Mouse (Mus musculus) limb, embryonic 14.5 days (tissue): ENCODE measurements at regions not wholly inside any gene's neighbourhood (a gene's known extent, or its start where the extent isn't known, plus 50 kb on each side); places are given as distances from the start of the nearest gene placed in this dataset.

ENCODE experiments used
- ATAC-seq: fragments of 200-750 bp; cut with Nextera tagmentation; 2 replicates; pipeline ENCODE4 v1.8.0; 2017; ENCODE audit warnings: low read depth, moderate number of reproducible peaks, moderate TSS enrichment; ENCODE audit not compliant: low FRiP score
- DNase-seq: peaks from one replicate; pipeline ENCODE4 v3.0.0-alpha.2; 2015; ENCODE audit warnings: low spot score
- H3K27ac ChIP-seq: fragments of 300-500 bp; sonication (generic); replicated peaks from 2 replicates; pipeline ENCODE4 v1.5.1; 2014; ENCODE audit warnings: low read depth, mild to moderate bottlenecking, low read length, moderate library complexity, mixed read lengths
- H3K27me3 ChIP-seq: fragments of 300-500 bp; sonication (generic); 2 replicates; pipeline ENCODE4 v1.6.1; 2014; ENCODE audit warnings: low read length, mixed read lengths; ENCODE audit not compliant: control insufficient read depth, insufficient read depth
- H3K36me3 ChIP-seq: fragments of 300-500 bp; sonication (generic); 2 replicates; pipeline ENCODE4 v1.6.1; 2014; ENCODE audit warnings: mild to moderate bottlenecking, low read length, moderate library complexity, mixed read lengths; ENCODE audit not compliant: control insufficient read depth, insufficient read depth
- H3K4me1 ChIP-seq: fragments of 300-500 bp; sonication (generic); 2 replicates; pipeline ENCODE4 v1.6.1; 2014; ENCODE audit warnings: antibody characterized with exemption, low read length, mixed read lengths; ENCODE audit not compliant: control insufficient read depth, insufficient read depth
- H3K4me2 ChIP-seq: fragments of 300-500 bp; sonication (generic); replicated peaks from 2 replicates; pipeline ENCODE4 v1.6.1; 2014; ENCODE audit warnings: low read depth, mild to moderate bottlenecking, low read length, moderate library complexity; ENCODE audit not compliant: severe bottlenecking
- H3K4me3 ChIP-seq: fragments of 300-500 bp; sonication (generic); replicated peaks from 2 replicates; pipeline ENCODE4 v1.5.1; 2014; ENCODE audit warnings: low read length
- H3K9ac ChIP-seq: fragments of 300-500 bp; sonication (generic); 2 replicates; pipeline ENCODE4 v1.6.1; 2014; ENCODE audit warnings: mild to moderate bottlenecking, low read depth, low read length, moderate library complexity; ENCODE audit not compliant: severe bottlenecking
- H3K9me3 ChIP-seq: fragments of 300-500 bp; sonication (generic); 2 replicates; pipeline ENCODE4 v1.6.1; 2016; ENCODE audit warnings: low read length; ENCODE audit not compliant: control insufficient read depth
- POLR2A ChIP-seq: fragments of 200-500 bp; IDR thresholded peaks from 2 replicates; pipeline ENCODE4 v1.8.0; 2012; ENCODE audit warnings: inconsistent platforms, mild to moderate bottlenecking, moderate library complexity, borderline replicate concordance; ENCODE audit not compliant: insufficient read depth, insufficient read length; ENCODE audit errors: extremely low read depth
- WGBS: fragments of 180-500 bp; shearing (Covaris S2); extraction: QIAGEN DNeasy Blood & Tissue Kit; methylation state at CpG from one replicate; pipeline ENCODE4 v1.1.7; 2014; 5-methylcytosine and 5-hydroxymethylcytosine counted together

- no peak for TF ChIP-seq POLR2A
- no peaks in the 10 kb centered on the region for H3K9me3 ChIP-seq
- no peak overlapping the region for H3K4me2 ChIP-seq
- no peaks in the 10 kb centered on the region for H3K4me1 ChIP-seq
- no peaks in the 10 kb centered on the region for H3K27me3 ChIP-seq
- DNase-seq (no peak), ATAC-seq (no peak)
- 84% methylated on average over 2 of the region's 2 CpGs for WGBS
- H3K27ac ChIP-seq = no peak overlapping the region
- H3K4me3 ChIP-seq = no peak overlapping the region
- no peaks in the 10 kb centered on the region for H3K36me3 ChIP-seq
- H3K9ac ChIP-seq = no peak overlapping the region
Measured at GRCm38 (mm10) chr1:63869342-63869741, 100.3 kb upstream of the 4933402D24Rik start.

GRCm38 (mm10) chr1:63857933-63858649, 89.0 kb upstream of the 4933402D24Rik start:
- DNase-seq (no peak), ATAC-seq (no peak)
- H3K27me3 ChIP-seq = no peaks in the 10 kb centered on the region
- H3K9ac ChIP-seq = no peak overlapping the region
- no peak overlapping the region for H3K4me3 ChIP-seq
- no peaks in the 10 kb centered on the region for H3K36me3 ChIP-seq
- no peak overlapping the region for H3K4me2 ChIP-seq
- 50% methylated on average over 6 of the region's 6 CpGs for WGBS
- no peak overlapping the region for H3K27ac ChIP-seq
- TF ChIP-seq POLR2A = no peak
- H3K4me1 ChIP-seq = no peaks in the 10 kb centered on the region
- no peaks in the 10 kb centered on the region for H3K9me3 ChIP-seq

- Histone ChIP-seq H3K4me2 (no peak overlapping the region), H3K4me3 (no peak overlapping the region), H3K9me3 (no peaks in the 10 kb centered on the region), H3K4me1 (no peaks in the 10 kb centered on the region), H3K36me3 (no peaks in the 10 kb centered on the region), H3K9ac (no peak overlapping the region), H3K27ac (no peak overlapping the region), H3K27me3 (no peaks in the 10 kb centered on the region)
- 81% methylated on average over 5 of the region's 5 CpGs for WGBS
- no peak for TF ChIP-seq POLR2A
- ATAC-seq (no peak), DNase-seq (no peak)
Measured at GRCm38 (mm10) chr1:63857468-63857867, 88.4 kb upstream of the 4933402D24Rik start.

- no peak for TF ChIP-seq POLR2A
- no peaks in the 10 kb centered on the region for H3K36me3 ChIP-seq
- H3K9me3 ChIP-seq = no peaks in the 10 kb centered on the region
- DNase-seq = no peak
- 74% methylated on average over 2 of the region's 2 CpGs for WGBS
- no peak for ATAC-seq
- H3K4me2 ChIP-seq = no peak overlapping the region
- no peaks in the 10 kb centered on the region for H3K27me3 ChIP-seq
- H3K9ac ChIP-seq = no peak overlapping the region
- no peak overlapping the region for H3K27ac ChIP-seq
- no peak overlapping the region for H3K4me3 ChIP-seq
- no peaks in the 10 kb centered on the region for H3K4me1 ChIP-seq
Measured at GRCm38 (mm10) chr1:63856366-63856765, 87.3 kb upstream of the 4933402D24Rik start.

- Histone ChIP-seq H3K9me3 (no peaks in the 10 kb centered on the region), H3K4me1 (no peaks in the 10 kb centered on the region), H3K9ac (no peak overlapping the region), H3K4me3 (no peak overlapping the region), H3K36me3 (no peaks in the 10 kb centered on the region), H3K4me2 (no peak overlapping the region), H3K27ac (no peak overlapping the region), H3K27me3 (no peaks in the 10 kb centered on the region)
- 76% methylated on average over 3 of the region's 3 CpGs for WGBS
- no peak for DNase-seq
- no peak for TF ChIP-seq POLR2A
- no peak for ATAC-seq
Measured at GRCm38 (mm10) chr1:63854794-63855193, 85.7 kb upstream of the 4933402D24Rik start.

- no peaks in the 10 kb centered on the region for H3K36me3 ChIP-seq
- WGBS = 86% methylated on average over 4 of the region's 4 CpGs
- DNase-seq (no peak), ATAC-seq (no peak)
- no peaks in the 10 kb centered on the region for H3K4me1 ChIP-seq
- no peak for TF ChIP-seq POLR2A
- H3K9ac ChIP-seq = no peak overlapping the region
- H3K9me3 ChIP-seq = no peaks in the 10 kb centered on the region
- no peaks in the 10 kb centered on the region for H3K27me3 ChIP-seq
- no peak overlapping the region for H3K27ac ChIP-seq
- no peak overlapping the region for H3K4me2 ChIP-seq
- H3K4me3 ChIP-seq = no peak overlapping the region
Measured at GRCm38 (mm10) chr1:63851476-63852094, 82.5 kb upstream of the 4933402D24Rik start.
